Mouse (Mus musculus): ENCODE results near the gene Fam222a.

Fam222a gene

GRCm38 (mm10) chr5:114567565-114568197 is at the start of gene Fam222a:
Gene Fam222a (plus strand): TSS chr5:114568016.
- DNase-seq, result peak; percentile 82

GRCm38 (mm10) chr5:114528355-114528754 is 39.5 kb upstream of the Fam222a start:
- DNase-seq, result peak; percentile 34

- DNase-seq, result no peak
Measured at GRCm38 (mm10) chr5:114530337-114530736, 37.5 kb upstream of the Fam222a start.

- no peak for DNase-seq
Measured at GRCm38 (mm10) chr5:114532055-114532454, 35.8 kb upstream of the Fam222a start.

- no peak for DNase-seq
Measured at GRCm38 (mm10) chr5:114537308-114538020, 30.4 kb upstream of the Fam222a start.

- peak; percentile 15 for DNase-seq
Measured at GRCm38 (mm10) chr5:114538021-114538405, 29.8 kb upstream of the Fam222a start.

GRCm38 (mm10) chr5:114538752-114539151 is 29.1 kb upstream of the Fam222a start:
- no peak for DNase-seq

GRCm38 (mm10) chr5:114539766-114540165 is 28.1 kb upstream of the Fam222a start:
- DNase-seq, result no peak

GRCm38 (mm10) chr5:114541656-114542445 is 26.0 kb upstream of the Fam222a start:
- no peak for DNase-seq

- DNase-seq, result no peak
Measured at GRCm38 (mm10) chr5:114543656-114544055, 24.2 kb upstream of the Fam222a start.

GRCm38 (mm10) chr5:114544205-114544604 is 23.6 kb upstream of the Fam222a start:
- DNase-seq, result no peak

GRCm38 (mm10) chr5:114545076-114545475 is 22.7 kb upstream of the Fam222a start:
- no peak for DNase-seq

GRCm38 (mm10) chr5:114548976-114549375 is 18.8 kb upstream of the Fam222a start:
- no peak for DNase-seq

- DNase-seq, result no peak
Measured at GRCm38 (mm10) chr5:114549770-114550169, 18.0 kb upstream of the Fam222a start.

GRCm38 (mm10) chr5:114550431-114550830 is 17.4 kb upstream of the Fam222a start:
- no peak for DNase-seq

GRCm38 (mm10) chr5:114550886-114551492 is 16.8 kb upstream of the Fam222a start:
- no peak for DNase-seq

- DNase-seq, result no peak
Measured at GRCm38 (mm10) chr5:114552507-114553208, 15.2 kb upstream of the Fam222a start.

- no peak for DNase-seq
Measured at GRCm38 (mm10) chr5:114553706-114554105, 14.1 kb upstream of the Fam222a start.

- DNase-seq, result no peak
Measured at GRCm38 (mm10) chr5:114555424-114555823, 12.4 kb upstream of the Fam222a start.

- no peak for DNase-seq
Measured at GRCm38 (mm10) chr5:114556109-114556508, 11.7 kb upstream of the Fam222a start.

- DNase-seq, result no peak
Measured at GRCm38 (mm10) chr5:114557765-114558731, 9.8 kb upstream of the Fam222a start.
